Mouse (Mus musculus): ENCODE results near the gene Tax1bp1.

The Tax1bp1 gene

GRCm38 (mm10) chr6:52705280-52705679 is 8.2 kb upstream of the Tax1bp1 start:
- in situ Hi-C loops (cut with MboI), result no loop called here

- in situ Hi-C loops (cut with MboI), result no loop called here
These were observed 5.7 kb upstream of the Tax1bp1 start for GRCm38 (mm10) chr6:52707815-52708214.

GRCm38 (mm10) chr6:52712563-52712962 is 966 bp upstream of the Tax1bp1 start:
- in situ Hi-C loops (cut with MboI), result no loop called here

- in situ Hi-C loops (cut with MboI), result no loop called here
These were observed 474 bp downstream of the Tax1bp1 start for GRCm38 (mm10) chr6:52713897-52714509.

- in situ Hi-C loops (cut with MboI), result no loop called here
These were observed 4.1 kb downstream of the Tax1bp1 start for GRCm38 (mm10) chr6:52717493-52718192.

- in situ Hi-C loops (cut with MboI), result loop anchor here (10.0 kb wide), 1 partner anchor 60 kb away; no protein-coding TSS in a partner anchor
These were observed 11.4 kb downstream of the Tax1bp1 start for GRCm38 (mm10) chr6:52724805-52725439.

- in situ Hi-C loops (cut with MboI), result no loop called here
These were observed 16.8 kb downstream of the Tax1bp1 start for GRCm38 (mm10) chr6:52730338-52730737.

- in situ Hi-C loops (cut with MboI), result no loop called here
These were observed 21.1 kb downstream of the Tax1bp1 start for GRCm38 (mm10) chr6:52734630-52735029.

GRCm38 (mm10) chr6:52752832-52753231 is 39.3 kb downstream of the Tax1bp1 start:
- in situ Hi-C loops (cut with MboI), result no loop called here

- in situ Hi-C loops (cut with MboI), result no loop called here
These were observed 51.7 kb downstream of the Tax1bp1 start for GRCm38 (mm10) chr6:52765206-52765605.

GRCm38 (mm10) chr6:52770789-52771188 is 57.3 kb downstream of the Tax1bp1 start:
- in situ Hi-C loops (cut with MboI), result no loop called here

GRCm38 (mm10) chr6:52773132-52773531 is 59.6 kb downstream of the Tax1bp1 start:
- in situ Hi-C loops (cut with MboI), result no loop called here

- in situ Hi-C loops (cut with MboI), result no loop called here
These were observed 61.8 kb downstream of the Tax1bp1 start for GRCm38 (mm10) chr6:52775350-52775749.

- in situ Hi-C loops (cut with MboI), result no loop called here
These were observed 62.4 kb downstream of the Tax1bp1 start for GRCm38 (mm10) chr6:52775956-52776355.

GRCm38 (mm10) chr6:52777034-52777433 is 63.5 kb downstream of the Tax1bp1 start:
- in situ Hi-C loops (cut with MboI), result no loop called here

GRCm38 (mm10) chr6:52778523-52778922 is 65.0 kb downstream of the Tax1bp1 start:
- in situ Hi-C loops (cut with MboI), result no loop called here

GRCm38 (mm10) chr6:52779546-52779945 is 66.0 kb downstream of the Tax1bp1 start:
- in situ Hi-C loops (cut with MboI), result no loop called here

GRCm38 (mm10) chr6:52790316-52790715 is 76.8 kb downstream of the Tax1bp1 start:
- in situ Hi-C loops (cut with MboI), result no loop called here

- in situ Hi-C loops (cut with MboI), result no loop called here
These were observed 77.3 kb downstream of the Tax1bp1 start for GRCm38 (mm10) chr6:52790781-52791180.

GRCm38 (mm10) chr6:52792455-52792854 is 78.9 kb downstream of the Tax1bp1 start:
- in situ Hi-C loops (cut with MboI), result no loop called here

- in situ Hi-C loops (cut with MboI), result no loop called here
These were observed 81.7 kb downstream of the Tax1bp1 start for GRCm38 (mm10) chr6:52795029-52795841.

- in situ Hi-C loops (cut with MboI), result no loop called here
These were observed 82.6 kb downstream of the Tax1bp1 start for GRCm38 (mm10) chr6:52796035-52796598.
